29 mouse cellular contexts compared by ENCODE assay signal in genomic region chr11:52108796-52109195, GRCm38 (mm10). TPM values are rescaled to one million over a fixed set of nuclear protein-coding genes. Genes with fewer than 3 reads are reported as not detected.
DNase-seq lines count a peak whose midpoint lies in the region; ATAC-seq lines count a peak whose summit lies in the region.
"Had no signal": no experiment of that assay in that cellular context is flagged by ENCODE, and none has a peak within 500 bp of the region (broad histone marks: within the 10 kb centered on the region; RNA-seq: fewer than 3 reads in every experiment).

No protein-coding gene starts in this region.

- no peak overlapping the region for H3K4me3 ChIP-seq in intestine, embryonic 16.5 days (ENCODE audit: low read length)
- H3K4me3 ChIP-seq: embryonic facial prominence, embryonic 15.5 days; erythroblast, embryonic 14.5 days; forebrain, embryonic 10.5 days; heart, embryonic 13.5 days; hindbrain, embryonic 12.5 days had no signal

- H3K4me2 ChIP-seq in intestine, embryonic 16.5 days (ENCODE audit: low read depth, low read length) = no peak overlapping the region
- H3K4me2 ChIP-seq: embryonic facial prominence, embryonic 15.5 days; heart, embryonic 13.5 days; hindbrain, embryonic 12.5 days had no signal

- WGBS in intestine, embryonic 16.5 days = 90% methylated on average over 5 of the region's 5 CpGs

- H3K9ac ChIP-seq in intestine, embryonic 16.5 days (ENCODE audit: low read depth, low read length) = no peak overlapping the region
- H3K9ac ChIP-seq: embryonic facial prominence, embryonic 15.5 days; heart, embryonic 13.5 days; hindbrain, embryonic 12.5 days had no signal

- no peaks in the 10 kb centered on the region for H3K36me3 ChIP-seq in intestine, embryonic 16.5 days (ENCODE audit: control insufficient read depth, insufficient read depth, low read length)

- peak; percentile 21 for DNase-seq in cerebellum, adult 11-12 months
- no peak for DNase-seq in cerebellum, postnatal 10 days
- peak; percentile 43 for DNase-seq in heart, adult 11 months
- DNase-seq in heart, postnatal 10 days = no peak
- peak; percentile 37 to 44 for DNase-seq in cerebellum, postnatal 36 days
- DNase-seq: adrenal gland, adult 2 months; adrenal gland, postnatal 25 days; embryo, embryonic 11 days; gastrocnemius, postnatal 14 days; heart, postnatal 4 days; kidney, adult 18-20 months had no signal

- H3K27ac ChIP-seq in intestine, embryonic 16.5 days (ENCODE audit: low read length) = no peak overlapping the region
- H3K27ac ChIP-seq: embryonic facial prominence, embryonic 15.5 days; forebrain, embryonic 10.5 days; heart, embryonic 13.5 days; hindbrain, embryonic 12.5 days had no signal

- peaks cover 6% of the 10 kb centered on the region for H3K4me1 ChIP-seq in intestine, embryonic 16.5 days (ENCODE audit: control insufficient read depth, insufficient read depth, low read length)

- intact Hi-C loops in heart, postnatal 10 days (cut with DNase I) = no loop called here

- no peak for ATAC-seq in intestine, embryonic 16.5 days
- no peak for ATAC-seq in megakaryocyte progenitor cell, adult 5-6 weeks (replicated peaks; ENCODE audit: poor library complexity)
- ATAC-seq: forebrain, embryonic 16.5 days; hindbrain, embryonic 16.5 days had no signal

- no peaks in the 10 kb centered on the region for H3K9me3 ChIP-seq in intestine, embryonic 16.5 days (ENCODE audit: control insufficient read depth, low read length)
- H3K9me3 ChIP-seq: embryonic facial prominence, embryonic 15.5 days; forebrain, embryonic 10.5 days; heart, embryonic 13.5 days; hindbrain, embryonic 12.5 days had no signal

- no peaks in the 10 kb centered on the region for H3K27me3 ChIP-seq in intestine, embryonic 16.5 days (replicated peaks; ENCODE audit: control insufficient read depth, insufficient read depth, low read length)
- H3K27me3 ChIP-seq: embryonic facial prominence, embryonic 15.5 days; heart, embryonic 13.5 days; hindbrain, embryonic 12.5 days had no signal

RNA-seq across cellular contexts. Expression of gene Ppp2ca, which starts 10.3 kb away (rescaled TPM):
- 10 to 100 TPM; 74.3 to 75.9 TPM for total RNA-seq in heart, postnatal 10 days (2021)
- polyA plus RNA-seq in intestine, embryonic 16.5 days (2015; fragmentation: Nextera tagmentation; extraction: Ambion mirVana) = 20.2 and 51.9 TPM in 2 replicates
- 83.7 and 92.7 TPM in 2 replicates for total RNA-seq in megakaryocyte progenitor cell, adult 5-6 weeks (2015)
- total RNA-seq in megakaryocyte progenitor cell, adult 5-6 weeks (2017) = 94.4 and 99.1 TPM in 2 replicates

RNA-seq across cellular contexts. Expression of gene Olfr1373, which starts 36.5 kb away (rescaled TPM):
- not detected for total RNA-seq in heart, postnatal 10 days (2021)
- polyA plus RNA-seq in intestine, embryonic 16.5 days (2015; fragmentation: Nextera tagmentation; extraction: Ambion mirVana) = not detected in 2 replicates
- not detected in 2 replicates for total RNA-seq in megakaryocyte progenitor cell, adult 5-6 weeks (2015)
- total RNA-seq in megakaryocyte progenitor cell, adult 5-6 weeks (2017) = 0.25 TPM in 1 of 2 replicates, not detected in the other
- total RNA-seq: adrenal gland, adult 2 months; adrenal gland, postnatal 25 days; common myeloid progenitor, adult 5-6 weeks; ES-E14; gastrocnemius, postnatal 14 days; granulocyte monocyte progenitor cell, adult 5-6 weeks; heart, postnatal 4 days had no signal
- polyA plus RNA-seq: adrenal gland, adult 2 months; C2C12; embryonic facial prominence, embryonic 11.5 days; embryonic facial prominence, embryonic 15.5 days; erythroblast, embryonic 14.5 days; forebrain, embryonic 10.5 days; forebrain, embryonic 16.5 days; frontal cortex, adult 2 months; heart, embryonic 13.5 days; heart, postnatal 0 days; hindbrain, embryonic 12.5 days; hindbrain, embryonic 16.5 days; intestine, embryonic 14.5 days; kidney, embryonic 14.5 days had no signal

Comparison
In these comparisons a context has a peak if more than half of its experiments do, and no peak if none do; other contexts are left out.
1. DNase-seq: peak in cerebellum, adult 11-12 months (single experiment), heart, adult 11 months (single experiment) and cerebellum, postnatal 36 days (2 of 2); none in cerebellum, postnatal 10 days (0 of 2) and heart, postnatal 10 days (0 of 2).